Mouse (Mus musculus) stomach, embryonic 14.5 days (tissue): ENCODE data around the gene Tgoln1. TPM values are rescaled to one million over a fixed set of nuclear protein-coding genes. Genes with fewer than 3 reads are reported as not detected.
A peak's percentile ranks its signal among the peaks of the same experiment; 100 is the strongest.

Source experiments
- ATAC-seq: fragments of 200-750 bp; cut with Nextera tagmentation; 2 replicates; pipeline ENCODE4 v1.8.0; 2017; ENCODE audit warnings: low read depth, moderate TSS enrichment; ENCODE audit not compliant: insufficient number of reproducible peaks, insufficient read depth, low FRiP score
- H3K27ac ChIP-seq: fragments of 300-500 bp; sonication (generic); 2 replicates; pipeline ENCODE4 v1.5.1; 2014; ENCODE audit warnings: mild to moderate bottlenecking, low read length, moderate library complexity, mixed read lengths
- H3K27me3 ChIP-seq: fragments of 300-500 bp; sonication (generic); 2 replicates; pipeline ENCODE4 v1.6.1; 2014; ENCODE audit warnings: low read length, control low read depth, mixed read lengths; ENCODE audit not compliant: control insufficient read depth, insufficient read depth
- H3K36me3 ChIP-seq: fragments of 300-500 bp; sonication (generic); 2 replicates; pipeline ENCODE4 v1.6.1; 2014; ENCODE audit warnings: mild to moderate bottlenecking, control low read depth, low read length, moderate library complexity, mixed read lengths; ENCODE audit not compliant: control insufficient read depth, insufficient read depth
- H3K4me1 ChIP-seq: fragments of 300-500 bp; sonication (generic); 2 replicates; pipeline ENCODE4 v1.6.1; 2014; ENCODE audit warnings: low read length, control low read depth, mixed read lengths; ENCODE audit not compliant: control insufficient read depth, insufficient read depth
- H3K4me2 ChIP-seq: fragments of 300-500 bp; sonication (generic); replicated peaks from 2 replicates; pipeline ENCODE4 v1.6.1; 2014; ENCODE audit warnings: low read depth, low read length, control low read depth
- H3K4me3 ChIP-seq: fragments of 300-500 bp; sonication (generic); 2 replicates; pipeline ENCODE4 v1.5.1; 2014; ENCODE audit warnings: low read depth, low read length, control low read depth
- H3K9ac ChIP-seq: fragments of 300-500 bp; sonication (generic); replicated peaks from 2 replicates; pipeline ENCODE4 v1.6.1; 2014; ENCODE audit warnings: low read depth, mild to moderate bottlenecking, control low read depth, low read length, moderate library complexity, mixed read lengths
- H3K9me3 ChIP-seq: fragments of 300-500 bp; sonication (generic); 2 replicates; pipeline ENCODE4 v1.6.1; 2016; ENCODE audit warnings: low read depth, low read length, control low read depth; ENCODE audit not compliant: control insufficient read depth
- WGBS: fragments of 180-500 bp; shearing (Covaris S2); extraction: QIAGEN DNeasy Blood & Tissue Kit; methylation state at CpG from one replicate; pipeline ENCODE4 v1.1.7; 2014; 5-methylcytosine and 5-hydroxymethylcytosine counted together
- polyA plus RNA-seq: library from polyadenylated mRNA; unstranded; fragments of >200 nt; fragmentation: Nextera tagmentation; extraction: Ambion mirVana; gene quantifications from 2 replicates; pipeline ENCODE4 v1.2.1, GENCODE M21; 2014

The Tgoln1 gene
- polyA plus RNA-seq, 1 experiment from 2014 or later: 38.9 TPM

- Histone ChIP-seq H3K27me3 (no peaks in the 10 kb centered on the region), H3K9me3 (no peaks in the 10 kb centered on the region), H3K36me3 (no peaks in the 10 kb centered on the region), H3K9ac (peak overlapping the region; percentile 56), H3K4me3 (peak overlapping the region; percentile 57), H3K27ac (no peak overlapping the region), H3K4me2 (peak overlapping the region; percentile 78), H3K4me1 (peaks cover 9% of the 10 kb centered on the region)
- no peak for ATAC-seq
- WGBS: 27% methylated on average over 13 of the region's 13 CpGs
Measured at GRCm38 (mm10) chr6:72597083-72597874, 19.5 kb downstream of the Tgoln1 start.

- WGBS: 54% methylated on average over 5 of the region's 5 CpGs
- Histone ChIP-seq H3K4me3 (no peak overlapping the region), H3K9me3 (no peaks in the 10 kb centered on the region), H3K27ac (no peak overlapping the region), H3K4me1 (peaks cover 9% of the 10 kb centered on the region), H3K9ac (no peak overlapping the region), H3K36me3 (no peaks in the 10 kb centered on the region), H3K27me3 (no peaks in the 10 kb centered on the region), H3K4me2 (no peak overlapping the region)
- no peak for ATAC-seq
Measured at GRCm38 (mm10) chr6:72593914-72594313, 22.9 kb downstream of the Tgoln1 start.

- no peak overlapping the region for H3K27ac ChIP-seq
- no peak overlapping the region for H3K4me2 ChIP-seq
- no peak for ATAC-seq
- WGBS: 82% methylated on average over 6 of the region's 6 CpGs
- no peaks in the 10 kb centered on the region for H3K36me3 ChIP-seq
- H3K9me3 ChIP-seq: no peaks in the 10 kb centered on the region
- no peaks in the 10 kb centered on the region for H3K27me3 ChIP-seq
- no peak overlapping the region for H3K4me3 ChIP-seq
- peaks cover 9% of the 10 kb centered on the region for H3K4me1 ChIP-seq
- H3K9ac ChIP-seq: no peak overlapping the region
Measured at GRCm38 (mm10) chr6:72593011-72593803, 23.6 kb downstream of the Tgoln1 start.

GRCm38 (mm10) chr6:72590111-72590510 is 26.7 kb downstream of the Tgoln1 start:
- Histone ChIP-seq H3K9ac (no peak overlapping the region), H3K4me1 (no peaks in the 10 kb centered on the region), H3K27ac (no peak overlapping the region), H3K36me3 (no peaks in the 10 kb centered on the region), H3K4me2 (no peak overlapping the region), H3K9me3 (no peaks in the 10 kb centered on the region), H3K4me3 (no peak overlapping the region), H3K27me3 (no peaks in the 10 kb centered on the region)
- no peak for ATAC-seq

GRCm38 (mm10) chr6:72588307-72588706 is 28.5 kb downstream of the Tgoln1 start:
- no peaks in the 10 kb centered on the region for H3K9me3 ChIP-seq

GRCm38 (mm10) chr6:72586701-72587100 is 30.1 kb downstream of the Tgoln1 start:
- Histone ChIP-seq H3K9ac (no peak overlapping the region), H3K4me2 (no peak overlapping the region), H3K27ac (no peak overlapping the region), H3K4me1 (no peaks in the 10 kb centered on the region), H3K27me3 (no peaks in the 10 kb centered on the region), H3K9me3 (no peaks in the 10 kb centered on the region), H3K36me3 (no peaks in the 10 kb centered on the region; the same call in 1 of the 2 replicates), H3K4me3 (no peak overlapping the region)
- 82% methylated on average over 3 of the region's 3 CpGs for WGBS
- ATAC-seq: no peak

More at GRCm38 (mm10) chr6:72588307-72588706, 28.5 kb downstream of the Tgoln1 start:
- no peak overlapping the region for H3K9ac ChIP-seq
- H3K36me3 ChIP-seq: no peaks in the 10 kb centered on the region; the same call in 1 of the 2 replicates
- H3K27me3 ChIP-seq: no peaks in the 10 kb centered on the region
- H3K4me2 ChIP-seq: no peak overlapping the region
- H3K4me1 ChIP-seq: no peaks in the 10 kb centered on the region
- H3K4me3 ChIP-seq: no peak overlapping the region
- no peak for ATAC-seq
- no peak overlapping the region for H3K27ac ChIP-seq

GRCm38 (mm10) chr6:72584154-72584553 is 32.6 kb downstream of the Tgoln1 start:
- ATAC-seq: no peak
- H3K4me1 ChIP-seq: no peaks in the 10 kb centered on the region
- no peaks in the 10 kb centered on the region; the same call in 1 of the 2 replicates for H3K36me3 ChIP-seq
- H3K4me3 ChIP-seq: no peak overlapping the region
- H3K27me3 ChIP-seq: no peaks in the 10 kb centered on the region
- no peak overlapping the region for H3K9ac ChIP-seq
- 71% methylated on average over 11 of the region's 11 CpGs for WGBS
- H3K27ac ChIP-seq: no peak overlapping the region
- H3K9me3 ChIP-seq: no peaks in the 10 kb centered on the region
- no peak overlapping the region for H3K4me2 ChIP-seq

- no peak overlapping the region for H3K4me3 ChIP-seq
- no peak overlapping the region for H3K27ac ChIP-seq
- H3K4me2 ChIP-seq: no peak overlapping the region
- no peaks in the 10 kb centered on the region; the same call in 1 of the 2 replicates for H3K36me3 ChIP-seq
- no peak for ATAC-seq
- 86% methylated on average over 4 of the region's 4 CpGs for WGBS
- no peaks in the 10 kb centered on the region for H3K27me3 ChIP-seq
- no peaks in the 10 kb centered on the region for H3K4me1 ChIP-seq
- H3K9ac ChIP-seq: no peak overlapping the region
- no peaks in the 10 kb centered on the region for H3K9me3 ChIP-seq
Measured at GRCm38 (mm10) chr6:72583211-72583839, 33.5 kb downstream of the Tgoln1 start.
